Mouse (Mus musculus) embryonic facial prominence, embryonic 13.5 days (tissue): ENCODE measurements around the gene Lamp1. TPM values are rescaled to one million over a fixed set of nuclear protein-coding genes. Genes with fewer than 3 reads are reported as not detected.
A peak's percentile ranks its signal among the peaks of the same experiment; 100 is the strongest.
"Not testable (repeated sequence)": the region's sequence is repeated elsewhere in the genome, so short reads cannot be mapped to it uniquely, and the experiment has no call there.

Experiments used
- ATAC-seq: fragments of 200-750 bp; cut with Nextera tagmentation; 2 replicates; pipeline ENCODE4 v1.8.0; 2017; ENCODE audit warnings: low read depth; ENCODE audit not compliant: insufficient number of reproducible peaks, insufficient read depth, low FRiP score, low TSS enrichment
- H3K27ac ChIP-seq: fragments of 300-500 bp; sonication (generic); 2 replicates; pipeline ENCODE4 v1.5.1; 2015; ENCODE audit warnings: moderate library complexity, mild to moderate bottlenecking, inconsistent platforms
- H3K27me3 ChIP-seq: fragments of 300-500 bp; sonication (generic); 2 replicates; pipeline ENCODE4 v1.6.1; 2015; ENCODE audit warnings: mild to moderate bottlenecking, inconsistent platforms
- H3K36me3 ChIP-seq: fragments of 300-500 bp; sonication (generic); 2 replicates; pipeline ENCODE4 v1.6.1; 2015; ENCODE audit warnings: mild to moderate bottlenecking, inconsistent platforms
- H3K4me1 ChIP-seq: fragments of 300-500 bp; sonication (generic); 2 replicates; pipeline ENCODE4 v1.6.1; 2015; ENCODE audit warnings: inconsistent platforms
- H3K4me2 ChIP-seq: fragments of 300-500 bp; sonication (generic); 2 replicates; pipeline ENCODE4 v1.6.1; 2015; ENCODE audit warnings: moderate library complexity, mild to moderate bottlenecking, inconsistent platforms
- H3K4me3 ChIP-seq: fragments of 300-500 bp; sonication (generic); 2 replicates; pipeline ENCODE4 v1.5.1; 2015; ENCODE audit warnings: mild to moderate bottlenecking, inconsistent platforms
- H3K9ac ChIP-seq: fragments of 300-500 bp; sonication (generic); 2 replicates; pipeline ENCODE4 v1.6.1; 2015; ENCODE audit warnings: mild to moderate bottlenecking, inconsistent platforms
- H3K9me3 ChIP-seq: fragments of 300-500 bp; sonication (generic); 2 replicates; pipeline ENCODE4 v1.6.1; 2016; ENCODE audit warnings: inconsistent platforms
- WGBS: fragments of 180-500 bp; shearing (Covaris S2); methylation state at CpG from one replicate; pipeline ENCODE4 v1.1.7; 2015; ENCODE audit warnings: mixed read lengths; 5-methylcytosine and 5-hydroxymethylcytosine counted together
- polyA plus RNA-seq: library from polyadenylated mRNA; unstranded; fragments of >200 nt; fragmentation: Nextera tagmentation; extraction: Ambion mirVana; gene quantifications from 2 replicates; pipeline ENCODE4 v1.2.1, GENCODE M21; 2015

The Lamp1 gene
- 259 and 270 TPM in 2 replicates for polyA plus RNA-seq

GRCm38 (mm10) chr8:13158718-13159376 lies at the start of gene Lamp1:
Gene Lamp1 (plus strand): TSS chr8:13159161.
- 1% methylated on average over 29 of the region's 50 CpGs for WGBS
- ATAC-seq = peak; percentile 93
- Histone ChIP-seq H3K27me3 (no peaks in the 10 kb centered on the region), H3K27ac (peak within 1 kb of the TSS; percentile 74), H3K9me3 (no peaks in the 10 kb centered on the region), H3K4me2 (peak within 1 kb of the TSS; percentile 90), H3K36me3 (0 out of 2 replicates have a peak, but pooled peaks cover 5% of the 10 kb centered on the region), H3K9ac (peak within 1 kb of the TSS; percentile 98), H3K4me3 (peak within 1 kb of the TSS; percentile 100), H3K4me1 (peaks cover 12% of the 10 kb centered on the region)

GRCm38 (mm10) chr8:13109416-13109960 lies 49.5 kb upstream of the Lamp1 start:
- Histone ChIP-seq H3K9ac (no peak overlapping the region), H3K27ac (no peak overlapping the region), H3K9me3 (no peaks in the 10 kb centered on the region), H3K4me3 (no peak overlapping the region), H3K27me3 (no peaks in the 10 kb centered on the region), H3K4me2 (no peak overlapping the region), H3K36me3 (peaks cover 21% of the 10 kb centered on the region), H3K4me1 (peaks cover 21% of the 10 kb centered on the region)
- WGBS = 51% methylated on average over 1 of the region's 1 CpGs
- no peak for ATAC-seq

- Histone ChIP-seq H3K4me2 (no peak overlapping the region), H3K27me3 (no peaks in the 10 kb centered on the region), H3K4me1 (peaks cover 13% of the 10 kb centered on the region; the same call in 1 of the 2 replicates), H3K4me3 (no peak overlapping the region), H3K27ac (no peak overlapping the region), H3K9ac (no peak overlapping the region), H3K9me3 (no peaks in the 10 kb centered on the region), H3K36me3 (peaks cover 33% of the 10 kb centered on the region)
- 91% methylated on average over 11 of the region's 11 CpGs for WGBS
- ATAC-seq = no peak
Observed at GRCm38 (mm10) chr8:13111917-13112316, 47.0 kb upstream of the Lamp1 start.

GRCm38 (mm10) chr8:13113232-13113631 lies 45.7 kb upstream of the Lamp1 start:
- 96% methylated on average over 4 of the region's 4 CpGs for WGBS
- Histone ChIP-seq H3K4me2 (no peak overlapping the region), H3K36me3 (peaks cover 36% of the 10 kb centered on the region), H3K4me1 (0 out of 2 replicates have a peak, but pooled peaks cover 4% of the 10 kb centered on the region), H3K9ac (no peak overlapping the region), H3K9me3 (no peaks in the 10 kb centered on the region), H3K27me3 (no peaks in the 10 kb centered on the region), H3K4me3 (no peak overlapping the region), H3K27ac (no peak overlapping the region)
- no peak for ATAC-seq

- H3K4me2 ChIP-seq = no peak overlapping the region
- H3K36me3 ChIP-seq = peaks cover 68% of the 10 kb centered on the region
- no peak for ATAC-seq
- no peaks in the 10 kb centered on the region for H3K4me1 ChIP-seq
- no peaks in the 10 kb centered on the region for H3K9me3 ChIP-seq
- WGBS = 88% methylated on average over 2 of the region's 2 CpGs
- no peak overlapping the region for H3K9ac ChIP-seq
- H3K27ac ChIP-seq = no peak overlapping the region
- no peak overlapping the region for H3K4me3 ChIP-seq
- no peaks in the 10 kb centered on the region for H3K27me3 ChIP-seq
Observed at GRCm38 (mm10) chr8:13117096-13117495, 41.9 kb upstream of the Lamp1 start.

- ATAC-seq = no peak
- WGBS = 89% methylated on average over 3 of the region's 3 CpGs
- Histone ChIP-seq H3K27ac (no peak overlapping the region), H3K4me3 (no peak overlapping the region), H3K4me1 (no peaks in the 10 kb centered on the region), H3K27me3 (no peaks in the 10 kb centered on the region), H3K9me3 (no peaks in the 10 kb centered on the region), H3K36me3 (peaks cover 74% of the 10 kb centered on the region), H3K4me2 (no peak overlapping the region), H3K9ac (no peak overlapping the region)
Observed at GRCm38 (mm10) chr8:13118516-13118915, 40.4 kb upstream of the Lamp1 start.

- Histone ChIP-seq H3K9ac (no peak overlapping the region), H3K4me3 (no peak overlapping the region), H3K27ac (no peak overlapping the region), H3K36me3 (peaks cover 78% of the 10 kb centered on the region), H3K4me1 (no peaks in the 10 kb centered on the region), H3K27me3 (no peaks in the 10 kb centered on the region), H3K4me2 (no peak overlapping the region), H3K9me3 (no peaks in the 10 kb centered on the region)
- ATAC-seq = no peak
- WGBS = 91% methylated on average over 7 of the region's 7 CpGs
Observed at GRCm38 (mm10) chr8:13120882-13121665, 37.9 kb upstream of the Lamp1 start.

GRCm38 (mm10) chr8:13122887-13123421 lies 36.0 kb upstream of the Lamp1 start:
- WGBS = 93% methylated on average over 7 of the region's 7 CpGs
- H3K4me3 ChIP-seq = no peak overlapping the region
- H3K27ac ChIP-seq = no peak overlapping the region
- no peaks in the 10 kb centered on the region for H3K4me1 ChIP-seq
- no peak overlapping the region for H3K9ac ChIP-seq
- no peaks in the 10 kb centered on the region for H3K9me3 ChIP-seq
- H3K27me3 ChIP-seq = no peaks in the 10 kb centered on the region
- H3K4me2 ChIP-seq = no peak overlapping the region
- H3K36me3 ChIP-seq = peaks cover 87% of the 10 kb centered on the region
- ATAC-seq = no peak

- Histone ChIP-seq H3K9ac (no peak overlapping the region), H3K4me3 (no peak overlapping the region), H3K4me2 (no peak overlapping the region), H3K4me1 (no peaks in the 10 kb centered on the region), H3K27me3 (no peaks in the 10 kb centered on the region), H3K27ac (no peak overlapping the region), H3K9me3 (no peaks in the 10 kb centered on the region), H3K36me3 (peaks cover 85% of the 10 kb centered on the region)
- 94% methylated on average over 8 of the region's 8 CpGs for WGBS
- ATAC-seq = no peak; the same call in 1 of the 2 replicates
Observed at GRCm38 (mm10) chr8:13124897-13125296, 34.1 kb upstream of the Lamp1 start.

- 63% methylated on average over 9 of the region's 9 CpGs for WGBS
- not testable (repeated sequence) for ATAC-seq, H3K27ac ChIP-seq, H3K9me3 ChIP-seq, H3K4me1 ChIP-seq, H3K4me2 ChIP-seq, H3K9ac ChIP-seq, H3K27me3 ChIP-seq, H3K4me3 ChIP-seq
- peaks cover 93% of the 10 kb centered on the region for H3K36me3 ChIP-seq
Observed at GRCm38 (mm10) chr8:13132220-13132619, 26.7 kb upstream of the Lamp1 start.

- ATAC-seq = no peak
- H3K4me1 ChIP-seq = no peaks in the 10 kb centered on the region
- no peak overlapping the region for H3K4me2 ChIP-seq
- H3K27me3 ChIP-seq = no peaks in the 10 kb centered on the region
- no peak overlapping the region for H3K4me3 ChIP-seq
- 95% methylated on average over 6 of the region's 6 CpGs for WGBS
- H3K27ac ChIP-seq = no peak overlapping the region
- no peaks in the 10 kb centered on the region for H3K9me3 ChIP-seq
- H3K36me3 ChIP-seq = peaks cover 97% of the 10 kb centered on the region
- no peak overlapping the region for H3K9ac ChIP-seq
Observed at GRCm38 (mm10) chr8:13139641-13140182, 19.2 kb upstream of the Lamp1 start.
